Mouse (Mus musculus) induced T-regulatory cell, adult 2 months (primary cell): ENCODE data around the gene Rin2.

ENCODE experiments used
- DNase-seq: peaks from one replicate; pipeline ENCODE4 v3.0.0-alpha.2; 2012; ENCODE audit warnings: low read depth

Gene Rin2

DNA sequence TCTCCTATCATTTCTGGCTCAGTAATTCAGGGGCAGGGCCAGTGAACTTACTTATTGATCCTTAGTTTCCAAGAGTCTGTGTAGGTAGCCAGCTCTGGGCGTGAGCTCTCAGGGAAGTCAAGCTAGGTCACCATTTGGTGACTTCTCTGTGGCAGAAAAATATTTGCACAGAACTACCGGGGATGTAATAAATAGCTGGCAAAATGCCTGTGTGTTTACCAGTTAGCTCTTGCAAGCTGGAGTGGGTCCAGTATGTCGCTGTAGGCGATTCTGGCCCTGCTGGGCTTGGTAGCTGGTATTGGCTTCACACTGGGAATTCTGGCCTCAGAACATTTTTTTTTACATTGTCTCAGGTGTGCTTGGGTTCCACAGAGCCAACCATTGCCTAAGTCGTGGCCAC lies 60.1 kb downstream of the Rin2 start:
- no peak for DNase-seq

DNA sequence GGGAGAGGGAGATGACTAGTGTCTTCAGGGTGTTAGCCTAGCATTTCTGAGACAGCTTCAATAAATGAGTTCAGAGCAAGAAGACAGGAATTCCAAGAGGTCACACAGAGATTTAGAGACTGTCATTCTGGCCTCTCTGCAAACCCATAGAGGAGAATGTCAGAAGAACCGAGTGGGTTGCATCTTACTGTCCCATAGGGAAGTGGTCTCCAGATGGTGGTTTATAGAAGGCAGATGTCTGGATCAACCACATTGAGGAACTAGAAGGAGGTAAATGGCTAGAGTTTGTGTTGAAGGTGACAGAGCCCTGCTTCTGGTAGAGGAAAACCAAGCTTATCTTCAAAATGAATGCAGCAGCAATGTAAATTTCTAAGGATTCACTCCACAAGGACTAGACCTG lies 61.5 kb downstream of the Rin2 start:
- no peak for DNase-seq

GRCm38 (mm10) chr2:145737196-145737595 lies 62.2 kb downstream of the Rin2 start:
- no peak for DNase-seq

GRCm38 (mm10) chr2:145740729-145741128 lies 65.7 kb downstream of the Rin2 start:
- DNase-seq, result no peak

DNA sequence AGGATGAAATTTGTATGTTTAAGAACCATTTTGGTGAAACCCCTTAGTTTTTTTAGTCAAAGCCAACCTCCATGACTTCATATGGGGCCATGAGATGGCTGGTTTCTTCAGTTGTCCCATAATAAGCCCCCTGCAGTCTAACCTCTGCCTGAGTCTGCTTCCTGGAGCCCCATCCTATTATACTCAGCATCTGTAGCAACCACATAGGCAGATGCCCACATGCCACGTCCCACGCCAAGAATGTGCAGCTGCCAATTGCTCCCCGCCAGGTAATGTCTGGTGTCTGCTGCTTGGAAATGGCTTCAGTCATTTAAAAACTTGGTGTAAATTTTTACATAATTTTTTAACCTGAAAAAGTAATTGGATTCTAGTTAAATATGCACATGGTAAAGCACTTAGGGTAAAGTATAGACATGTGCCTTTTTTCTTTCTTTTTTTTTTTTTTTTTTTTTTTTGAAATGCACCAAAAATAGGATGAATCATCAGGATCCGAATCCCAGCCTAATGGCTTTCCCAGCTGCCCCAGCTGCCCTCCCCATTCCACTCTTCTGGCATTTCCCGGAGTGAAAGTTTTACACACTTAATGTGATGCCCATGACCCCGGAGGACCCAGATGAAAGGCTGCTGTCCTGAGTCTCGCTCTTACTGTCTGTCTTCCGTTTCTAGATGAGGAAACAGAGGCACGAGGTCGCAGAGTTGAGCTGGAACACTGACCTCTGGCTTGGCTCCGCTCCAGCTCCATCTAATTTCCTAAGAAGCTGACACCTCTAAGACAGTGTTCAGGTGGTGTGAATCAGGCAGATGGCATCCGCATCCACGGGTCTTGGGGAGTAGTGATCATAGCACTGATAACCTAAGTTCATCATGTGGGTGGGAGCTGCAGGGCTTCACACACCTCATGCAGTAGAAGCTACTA lies 68.0 kb downstream of the Rin2 start:
- DNase-seq, result no peak

DNA sequence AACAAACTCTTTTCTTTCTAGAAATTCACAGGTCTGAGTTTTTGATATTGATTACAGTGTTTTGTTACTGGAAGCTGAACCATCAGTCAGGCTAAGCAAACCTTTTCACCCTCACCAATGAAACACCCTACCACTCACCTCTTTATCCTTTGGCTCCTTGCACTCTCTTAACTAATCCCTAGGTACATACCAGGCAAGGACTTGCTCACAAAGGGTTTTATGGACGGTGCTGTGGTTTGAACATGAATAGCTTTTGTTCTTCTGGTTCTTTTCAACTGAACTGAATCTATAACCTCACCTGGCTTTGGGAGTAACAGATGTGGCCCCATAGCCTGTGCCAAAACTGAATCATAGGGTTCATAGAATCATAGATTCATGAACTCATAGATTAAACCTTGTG lies 71.4 kb downstream of the Rin2 start:
- DNase-seq, result no peak

DNA sequence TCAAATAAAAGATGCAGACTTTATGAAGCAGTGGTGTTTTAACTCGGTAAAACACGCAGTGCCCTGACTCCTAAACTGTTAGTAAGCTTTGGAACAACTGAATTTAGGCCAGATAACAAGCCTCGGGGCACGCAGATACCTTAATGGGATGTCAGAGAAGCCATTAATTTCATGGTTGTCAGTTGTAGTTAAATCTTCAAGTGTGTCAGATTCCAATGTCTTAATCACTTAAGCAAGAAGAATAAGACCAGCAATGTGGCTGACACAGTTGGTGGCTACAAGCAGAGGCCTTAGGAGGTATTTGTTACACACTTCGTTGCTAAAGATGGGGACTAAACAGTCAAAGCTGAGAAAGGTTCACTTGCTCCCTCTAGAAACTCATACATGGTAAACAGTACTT lies 74.6 kb downstream of the Rin2 start:
- DNase-seq, result no peak

DNA sequence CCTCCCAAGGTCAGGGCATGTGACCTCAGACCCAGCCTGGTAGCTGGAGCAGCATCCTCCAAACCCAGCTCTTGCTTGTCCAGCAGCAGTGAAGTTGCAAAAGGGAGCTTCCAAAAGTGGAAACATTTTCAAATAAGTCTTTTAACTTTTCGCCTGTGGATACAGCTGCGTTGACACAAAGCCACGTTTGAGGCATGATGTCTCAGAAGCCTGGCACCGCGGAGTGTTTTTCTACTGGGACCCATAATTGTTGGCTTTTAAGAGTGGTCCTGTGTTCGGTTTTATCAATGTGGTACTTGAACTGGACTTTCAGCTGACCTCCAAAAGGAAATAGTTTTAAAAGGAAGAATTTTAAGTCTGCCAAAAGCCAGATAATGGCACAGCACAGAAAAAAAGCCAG lies 77.6 kb downstream of the Rin2 start:
- DNase-seq, result no peak

GRCm38 (mm10) chr2:145753973-145754372 lies 79.0 kb downstream of the Rin2 start:
- no peak for DNase-seq

DNA sequence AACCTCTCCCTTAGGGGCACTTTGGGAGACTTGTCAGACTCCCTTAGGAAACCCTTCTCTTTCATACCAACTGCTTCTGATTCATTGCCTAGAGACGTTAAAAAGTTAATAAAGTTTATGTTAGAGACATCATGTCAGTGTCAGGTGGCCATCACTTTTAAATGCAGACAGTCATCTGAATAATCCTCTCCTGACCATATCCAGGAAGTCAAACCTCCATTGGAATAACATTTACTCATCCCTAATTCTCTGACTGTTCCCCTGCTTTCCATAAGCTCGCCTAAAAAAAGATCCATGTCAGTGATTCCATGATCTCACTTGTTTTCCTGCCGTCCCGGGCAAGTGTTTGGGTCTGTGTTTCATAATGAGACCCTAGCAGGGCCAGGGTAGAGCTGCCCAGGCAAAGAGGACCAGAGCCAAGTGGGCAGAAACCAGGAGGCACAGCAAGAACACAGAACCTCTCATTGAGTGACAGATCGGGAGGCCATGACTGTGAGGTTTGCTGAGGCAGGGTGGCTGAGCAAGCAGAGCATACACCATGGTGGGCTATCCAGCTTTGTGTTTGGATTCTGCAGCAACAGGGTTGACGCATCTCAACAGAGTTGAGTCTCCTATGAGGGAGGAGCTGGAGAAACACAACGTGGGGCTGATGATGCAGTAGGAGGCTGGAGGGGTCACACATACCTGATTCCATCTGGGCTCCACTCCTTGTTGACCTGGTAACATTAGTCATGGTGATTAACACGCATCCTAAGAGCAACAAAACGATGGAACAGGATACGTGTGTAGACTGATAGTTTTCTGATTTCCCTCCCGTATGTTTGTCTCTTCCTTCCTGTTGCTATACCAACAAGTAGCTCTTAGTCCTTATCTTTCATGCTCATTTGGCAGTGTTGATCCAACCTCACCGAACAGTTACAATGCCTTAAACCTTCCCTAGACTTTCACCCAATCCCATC lies 81.1 kb downstream of the Rin2 start:
- DNase-seq, result no peak

DNA sequence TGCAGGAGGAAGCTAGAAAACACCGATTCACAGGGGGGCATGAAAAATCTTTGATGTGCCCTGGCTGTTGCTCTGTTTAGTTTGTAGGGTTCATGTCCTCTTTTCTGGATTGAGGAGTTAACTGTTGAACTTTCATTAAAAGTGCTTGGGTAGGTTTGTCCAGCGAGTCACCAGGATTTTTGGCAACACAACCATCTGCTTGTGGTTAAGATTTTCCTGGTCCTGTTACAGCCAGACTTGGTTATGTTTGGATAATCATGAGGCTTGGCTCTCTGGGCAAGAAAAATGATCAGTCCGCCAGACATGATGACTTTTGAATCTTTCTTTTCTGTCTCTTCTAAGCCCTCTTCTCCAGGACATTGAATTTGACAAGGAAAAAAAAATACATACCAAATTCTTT lies 85.1 kb downstream of the Rin2 start:
- DNase-seq, result no peak

- DNase-seq, result no peak
Measured at GRCm38 (mm10) chr2:145761436-145761835, 86.4 kb downstream of the Rin2 start.

GRCm38 (mm10) chr2:145769964-145770363 lies 94.9 kb downstream of the Rin2 start:
- no peak for DNase-seq

GRCm38 (mm10) chr2:145770730-145771536 lies 95.9 kb downstream of the Rin2 start:
- DNase-seq, result no peak

GRCm38 (mm10) chr2:145783247-145783646 lies 108.2 kb downstream of the Rin2 start:
- no peak for DNase-seq

GRCm38 (mm10) chr2:145784246-145784935 lies 109.4 kb downstream of the Rin2 start:
- DNase-seq, result no peak

- no peak for DNase-seq
Measured at GRCm38 (mm10) chr2:145784964-145785363, 109.9 kb downstream of the Rin2 start.

DNA sequence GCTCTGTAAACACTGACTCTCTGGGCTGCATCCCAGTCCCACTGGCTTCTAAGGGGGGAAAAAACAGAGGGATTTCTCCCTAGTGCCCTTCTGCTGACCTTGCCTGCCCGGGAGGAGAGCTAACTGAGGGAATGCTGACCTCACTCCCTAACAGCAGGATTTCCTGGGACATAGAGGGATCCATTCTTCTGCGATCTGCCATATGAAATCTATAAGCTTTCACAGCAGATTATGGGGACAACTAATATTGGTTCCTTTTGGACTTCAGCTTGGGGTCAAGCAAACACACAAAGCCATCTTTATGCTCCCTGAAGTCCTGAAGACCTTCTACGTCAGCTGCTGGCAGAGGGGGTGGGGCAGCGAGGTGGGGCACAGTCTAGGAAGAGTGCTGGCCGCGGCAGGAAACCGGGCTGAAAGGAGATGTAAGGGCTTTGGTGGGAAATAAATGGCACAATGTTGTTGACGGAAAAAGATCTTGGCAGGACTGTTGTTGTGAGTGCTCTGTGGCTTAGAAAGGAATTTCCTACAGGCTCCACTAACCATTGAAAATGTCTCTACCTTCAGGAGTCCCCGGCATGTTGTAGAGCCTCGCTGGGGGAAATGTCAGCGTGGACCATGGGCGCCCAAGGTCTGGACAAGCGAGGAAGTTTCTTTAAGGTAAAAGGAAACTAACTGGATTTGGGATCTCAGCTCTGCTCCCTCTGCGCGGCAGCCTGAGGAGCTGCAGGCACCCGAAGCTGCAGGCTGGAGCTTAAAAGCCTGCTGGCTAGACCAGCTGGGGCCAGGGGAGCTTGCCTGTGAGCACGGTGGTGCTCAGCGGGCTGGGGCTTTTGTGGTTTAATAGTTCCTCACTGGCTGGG lies 111.0 kb downstream of the Rin2 start:
- DNase-seq, result no peak

DNA sequence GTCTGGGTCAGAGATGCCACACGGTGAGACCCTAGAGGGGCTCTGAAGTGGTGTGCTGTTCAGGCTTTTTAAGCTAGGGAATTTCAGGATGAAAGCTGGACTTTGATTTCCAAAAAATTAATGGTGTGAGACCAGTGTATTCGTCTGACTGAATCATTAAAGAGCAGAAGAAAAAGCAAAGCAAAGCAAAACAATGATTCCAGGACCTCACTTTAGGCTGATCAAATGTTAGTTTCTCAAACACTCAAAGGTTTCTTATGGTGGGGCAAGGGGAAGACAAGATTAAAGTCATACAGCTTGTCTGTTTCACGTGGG lies 111.6 kb downstream of the Rin2 start:
- no peak for DNase-seq

GRCm38 (mm10) chr2:145787486-145787885 lies 112.5 kb downstream of the Rin2 start:
- DNase-seq, result no peak
